Mouse (Mus musculus): ENCODE results near the gene Zfp768.
A peak's percentile ranks its signal among the peaks of the same experiment; 100 is the strongest.
"Not testable (repeated sequence)": the region's sequence is repeated elsewhere in the genome, so short reads cannot be mapped to it uniquely, and the experiment has no call there.

The Zfp768 gene

GRCm38 (mm10) chr7:127345512-127346325 lies at the start of gene Zfp768:
TSS of gene Zfp768 (minus strand) at chr7:127345589.
- DNase-seq = peak; percentile 98 to 99

DNA sequence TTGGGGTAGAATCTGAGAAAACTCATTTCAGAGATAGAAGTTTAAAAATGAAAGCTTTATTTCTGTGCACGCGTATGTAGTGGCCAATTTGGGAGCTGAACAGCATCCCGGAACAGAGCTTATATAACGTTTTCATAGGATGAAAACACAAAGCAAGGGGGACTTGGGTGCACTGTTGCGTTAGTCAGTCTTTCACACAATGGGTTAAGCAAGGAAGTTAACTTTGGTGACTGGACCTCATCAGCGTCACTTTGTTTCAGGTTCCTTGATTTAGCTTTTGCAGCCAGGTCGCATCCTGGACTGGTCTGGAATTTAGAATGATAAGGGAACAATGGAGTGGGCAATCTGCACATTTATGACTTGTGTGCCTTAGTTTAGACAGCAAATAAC lies 48.5 kb upstream of the Zfp768 start:
- no peak for DNase-seq

DNA sequence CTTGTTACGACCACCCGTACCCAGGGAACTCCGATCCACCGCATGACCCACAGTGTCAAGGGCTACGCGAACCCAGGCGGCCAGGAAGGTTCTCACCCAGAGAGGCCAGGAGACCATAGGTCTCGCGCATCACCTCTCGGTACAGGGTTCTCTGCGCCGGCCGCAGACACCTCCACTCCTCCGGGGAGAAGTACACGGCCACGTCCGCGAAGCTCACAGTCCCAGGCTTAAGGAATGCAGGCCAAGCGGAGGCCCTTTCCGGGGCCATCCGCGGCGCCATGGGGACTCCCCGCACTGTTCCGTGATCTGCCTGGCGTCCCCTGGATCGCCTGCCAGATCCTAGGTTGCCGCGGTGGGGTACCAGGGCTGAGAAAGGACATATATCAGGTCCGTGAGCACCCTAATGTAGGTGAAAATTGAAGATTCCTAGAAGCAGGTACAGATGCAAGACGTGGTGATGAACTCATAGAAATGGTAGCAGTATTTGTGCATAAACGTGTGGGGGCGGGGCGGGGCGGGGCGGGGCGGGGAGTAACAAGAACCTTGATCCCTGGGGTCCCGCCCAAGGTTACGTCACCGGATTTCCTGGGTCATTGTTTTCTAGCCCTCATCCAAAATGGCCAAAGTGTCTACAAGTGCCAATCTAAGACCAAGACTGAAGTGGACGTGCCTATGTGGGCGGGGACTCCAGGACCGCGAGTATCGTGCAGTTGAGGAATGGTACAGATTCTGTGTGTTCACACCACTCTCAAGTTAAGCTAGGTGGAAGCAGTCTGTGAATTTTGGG lies 48.0 kb upstream of the Zfp768 start, which contains the start of gene E430018J23Rik:
Gene E430018J23Rik (minus strand): TSS at position 473 of the 787 bp plus-strand sequence.
- peak; percentile 99 for DNase-seq

GRCm38 (mm10) chr7:127392251-127392824 lies 46.9 kb upstream of the Zfp768 start:
- no peak for DNase-seq

GRCm38 (mm10) chr7:127391538-127391937 lies 46.1 kb upstream of the Zfp768 start:
- DNase-seq = no peak

DNA sequence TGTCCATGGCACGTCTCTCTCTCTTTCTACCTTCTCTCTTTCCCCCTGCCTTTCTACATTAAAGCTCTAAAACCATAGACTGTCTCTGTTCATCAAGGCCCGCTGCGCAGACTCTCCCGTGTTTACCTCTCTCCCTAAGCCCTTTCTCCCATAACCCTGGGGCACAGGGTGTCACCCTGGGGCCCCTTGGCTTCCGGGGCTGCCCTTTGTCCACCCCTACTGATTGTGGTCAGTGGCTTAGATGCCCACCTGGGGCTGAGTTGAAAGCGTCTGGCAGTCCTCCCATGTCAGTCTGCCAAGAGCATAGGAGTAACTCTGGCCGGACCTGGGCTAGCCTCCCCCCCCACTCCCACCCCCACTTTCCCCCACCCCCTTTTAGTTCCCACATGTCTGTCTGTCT lies 44.9 kb upstream of the Zfp768 start:
- no peak for DNase-seq

GRCm38 (mm10) chr7:127388201-127388600 lies 42.8 kb upstream of the Zfp768 start:
- DNase-seq = not testable (repeated sequence)

GRCm38 (mm10) chr7:127386641-127387392 lies 41.4 kb upstream of the Zfp768 start, which contains the start of gene 9130019O22Rik:
TSS of gene 9130019O22Rik (minus strand) at chr7:127387166.
- DNase-seq = peak; percentile 96

- not testable (repeated sequence) for DNase-seq
Observed at GRCm38 (mm10) chr7:127385560-127385959, 40.2 kb upstream of the Zfp768 start.

DNA sequence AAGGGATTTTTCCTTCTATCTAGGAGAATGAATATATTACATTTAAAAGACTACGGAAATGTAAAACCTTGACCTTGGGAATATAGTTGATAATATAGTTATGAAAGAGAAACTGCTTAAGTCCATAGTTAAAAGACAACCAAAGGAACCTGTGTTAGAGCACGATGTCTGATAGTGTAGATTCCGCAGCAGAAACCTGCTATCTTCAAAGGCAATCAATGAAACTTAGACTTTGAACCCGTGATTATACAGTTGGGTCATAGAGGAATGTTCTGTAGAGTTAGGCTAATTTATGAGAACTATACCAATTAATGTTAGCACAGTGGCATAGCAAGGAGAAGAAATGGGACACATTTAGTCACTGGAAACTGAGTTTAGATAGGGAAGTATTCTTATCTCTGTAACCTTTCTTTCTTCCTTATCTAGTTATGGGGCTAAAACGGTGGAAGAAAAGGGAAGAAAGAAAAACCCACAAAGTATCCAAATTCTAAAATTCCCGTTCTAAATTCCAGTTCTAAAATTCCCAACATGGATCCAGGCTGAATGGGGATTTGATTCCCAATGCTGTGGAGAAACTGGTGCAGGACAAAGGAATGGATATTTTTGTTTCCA lies 33.0 kb upstream of the Zfp768 start:
- no peak for DNase-seq

- DNase-seq = peak; percentile 93 to 94
Observed at GRCm38 (mm10) chr7:127375271-127376245, 30.2 kb upstream of the Zfp768 start, which contains the start of gene Zfp747. TSS of gene Zfp747 (minus strand) at chr7:127376050.

DNA sequence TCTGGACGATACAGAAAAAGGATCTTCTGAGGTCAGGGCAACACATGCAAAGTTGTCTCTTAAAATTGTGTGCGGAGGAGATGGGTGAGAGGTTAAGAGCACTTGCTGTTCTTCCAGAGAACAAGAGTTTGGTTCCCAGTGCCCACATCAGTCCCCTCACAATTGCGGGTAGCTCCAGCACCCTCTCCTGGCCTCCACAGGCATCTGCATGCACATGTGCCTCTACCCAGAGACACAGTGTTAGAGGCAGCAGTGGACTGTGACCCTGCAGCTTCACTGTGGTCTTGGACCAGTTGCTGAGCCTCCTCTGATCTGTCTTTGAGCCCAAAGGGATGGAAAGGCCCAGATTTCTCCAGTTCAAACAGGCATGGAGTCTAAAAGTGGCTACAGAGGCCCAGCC lies 26.5 kb upstream of the Zfp768 start:
- not testable (repeated sequence) for DNase-seq

DNA sequence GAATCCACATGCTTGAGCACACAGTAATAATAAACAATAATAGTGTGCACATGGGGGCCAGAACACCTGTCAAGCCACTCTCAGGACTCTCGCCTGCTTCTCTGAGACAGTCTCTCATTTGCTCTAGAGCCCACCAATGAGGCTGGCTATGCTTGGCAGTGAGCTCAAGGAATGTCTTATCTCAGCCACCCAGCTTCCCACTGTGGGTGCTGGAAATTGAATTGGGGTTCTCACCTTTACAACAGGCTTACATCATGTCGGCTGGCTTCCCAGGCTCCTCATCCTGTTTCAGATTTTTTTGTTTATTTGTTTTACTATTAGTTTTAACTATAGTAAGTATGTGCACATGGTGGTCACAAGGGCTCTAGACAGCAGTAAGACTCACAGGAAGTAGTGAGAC lies 25.8 kb upstream of the Zfp768 start:
- DNase-seq = no peak

DNA sequence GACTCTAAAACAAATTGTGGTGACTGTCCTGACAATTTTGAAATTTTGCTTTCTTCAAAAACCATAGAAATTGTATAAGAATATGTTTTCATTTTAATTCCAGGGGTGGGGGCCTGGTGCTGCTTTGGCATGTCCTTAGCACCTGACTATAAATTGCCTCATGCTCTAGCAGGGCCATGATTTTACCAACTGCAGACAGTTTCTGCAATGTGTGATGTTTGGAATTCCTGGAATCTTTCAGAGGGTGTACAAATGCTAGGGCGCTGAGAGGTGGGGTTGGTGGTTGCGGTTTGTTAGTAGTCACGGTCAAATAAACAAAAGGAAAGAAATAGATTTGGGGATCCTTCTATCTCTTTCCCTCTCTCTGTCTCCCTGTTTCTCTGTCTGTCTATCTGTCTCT lies 20.9 kb upstream of the Zfp768 start:
- DNase-seq = no peak

GRCm38 (mm10) chr7:127364166-127364565 lies 18.8 kb upstream of the Zfp768 start:
- DNase-seq = peak; percentile 25 to 56

GRCm38 (mm10) chr7:127363475-127363921 lies 18.1 kb upstream of the Zfp768 start:
- peak; percentile 71 to 73 for DNase-seq

GRCm38 (mm10) chr7:127362418-127362817 lies 17.0 kb upstream of the Zfp768 start:
- peak; percentile 52 to 70 for DNase-seq

DNA sequence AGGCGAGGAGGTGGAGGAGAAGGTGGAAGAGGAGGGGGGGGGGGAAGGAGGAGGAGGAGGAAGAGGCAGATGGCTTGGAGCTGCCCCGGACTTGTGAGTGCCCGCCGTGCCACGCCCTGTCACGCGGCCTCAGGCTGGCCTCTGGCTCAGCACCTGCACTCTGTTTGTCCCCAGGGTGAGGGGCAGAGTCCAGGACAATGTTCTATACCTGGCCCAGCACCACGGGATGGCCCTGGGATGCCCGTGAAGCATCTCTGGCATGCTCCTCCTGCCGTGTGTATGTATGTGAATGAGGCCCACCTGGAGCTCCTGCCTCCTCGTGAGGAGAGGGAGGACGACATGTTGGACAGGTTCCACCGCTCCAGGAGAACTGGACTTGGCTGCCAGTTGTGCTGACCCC lies 16.1 kb upstream of the Zfp768 start:
- peak; percentile 39 to 44 for DNase-seq

- DNase-seq = no peak
Observed at GRCm38 (mm10) chr7:127360265-127360664, 14.9 kb upstream of the Zfp768 start.

- peak in 1 of 2 experiments; percentile 22 for DNase-seq
Observed at GRCm38 (mm10) chr7:127358472-127358871, 13.1 kb upstream of the Zfp768 start.

DNA sequence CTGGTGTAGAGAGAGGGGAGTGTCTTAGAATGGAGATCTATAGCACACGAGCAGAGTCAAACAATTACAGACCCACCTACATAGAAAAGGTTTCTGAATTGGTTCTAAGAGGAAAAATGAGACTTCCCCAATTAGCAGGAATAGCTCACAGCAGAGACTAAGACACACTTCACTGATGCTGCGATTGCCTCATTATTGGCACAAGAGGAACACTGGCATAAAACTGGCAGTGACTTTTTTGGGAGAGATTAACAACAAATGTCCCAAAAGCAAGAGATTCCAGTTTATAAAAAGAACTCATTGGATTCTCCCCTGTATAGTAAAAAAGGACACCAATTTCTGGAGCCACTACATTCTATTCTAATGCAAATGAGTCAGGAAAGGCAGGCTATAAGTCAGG lies 12.5 kb upstream of the Zfp768 start:
- no peak for DNase-seq

Data from cerebellum, postnatal 10 days (tissue).